Mouse (Mus musculus) left cerebral cortex, postnatal 14 days (tissue): ENCODE measurements at regions not wholly inside any gene's neighbourhood (a gene's known extent, or its start where the extent isn't known, plus 50 kb on each side); places are given as distances from the start of the nearest gene placed in this dataset.

Source experiments
- DNase-seq, 2 experiments: peaks; one replicate each; pipeline ENCODE4 v3.0.0; 2021 to 2022; ENCODE audit warnings: low spot score in 2 of 2, mixed read lengths in 1 of 2
- intact Hi-C: fragments of 180-260 bp; cut with DNase I; formaldehyde crosslinking; loops from one replicate; pipeline ENCODE4 v1.15.1; 2025

DNA sequence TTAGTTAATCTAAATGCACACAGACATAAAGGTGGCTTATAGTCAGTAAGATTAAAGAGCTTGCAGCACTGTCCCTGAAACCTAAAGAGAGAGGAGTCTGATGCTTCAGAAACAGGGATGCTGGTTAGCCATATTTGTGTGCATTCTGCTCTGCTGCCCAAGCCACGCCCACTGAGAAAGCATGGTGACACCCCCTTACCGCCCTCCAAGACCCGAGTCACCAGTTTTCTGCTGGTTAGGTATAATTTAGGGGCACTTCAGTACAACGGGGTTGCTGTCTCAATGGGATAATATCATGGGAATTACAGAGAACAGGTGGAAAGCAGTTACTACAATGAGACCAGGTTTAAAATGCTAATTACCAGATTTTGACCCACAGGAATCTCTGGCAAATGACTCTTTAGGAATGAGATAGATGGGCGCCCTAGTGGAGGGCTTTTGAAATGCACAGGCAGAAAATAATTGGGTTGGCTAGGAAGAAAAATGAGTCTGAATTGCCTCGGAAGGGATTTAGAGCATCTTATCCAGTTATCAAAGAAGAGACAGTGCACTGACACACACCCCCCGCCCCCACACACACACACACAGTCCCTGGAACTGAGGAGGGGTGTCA, 95.1 kb upstream of the 4930583I09Rik start:
- DNase-seq = no peak

DNA sequence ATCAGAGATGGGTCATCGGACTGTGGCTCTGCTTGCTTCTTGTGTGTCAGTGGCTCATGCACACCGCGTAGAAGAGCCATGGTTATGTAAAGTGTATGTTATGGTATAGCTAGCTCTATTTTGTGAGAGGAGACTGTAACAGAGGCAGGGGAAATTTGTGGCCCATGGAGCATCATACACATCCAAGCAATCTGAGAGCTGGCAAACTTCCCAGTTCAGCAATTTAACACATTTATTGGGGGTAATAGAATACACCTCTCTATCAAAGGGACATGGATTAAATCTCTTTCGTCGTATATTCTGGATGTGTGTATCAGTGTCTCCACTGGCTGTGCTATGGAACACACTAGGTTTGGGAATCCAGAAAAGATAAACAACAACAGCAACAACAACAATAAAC, 87.9 kb upstream of the 4930583I09Rik start:
- no peak for DNase-seq
- intact Hi-C loops = no loop called here

More for the DNA sequence above, 95.1 kb upstream of the 4930583I09Rik start:
- intact Hi-C loops = no loop called here

- intact Hi-C loops = no loop called here
- no peak for DNase-seq
Observed at GRCm38 (mm10) chr17:64922235-64922634, 86.4 kb upstream of the 4930583I09Rik start.

DNA sequence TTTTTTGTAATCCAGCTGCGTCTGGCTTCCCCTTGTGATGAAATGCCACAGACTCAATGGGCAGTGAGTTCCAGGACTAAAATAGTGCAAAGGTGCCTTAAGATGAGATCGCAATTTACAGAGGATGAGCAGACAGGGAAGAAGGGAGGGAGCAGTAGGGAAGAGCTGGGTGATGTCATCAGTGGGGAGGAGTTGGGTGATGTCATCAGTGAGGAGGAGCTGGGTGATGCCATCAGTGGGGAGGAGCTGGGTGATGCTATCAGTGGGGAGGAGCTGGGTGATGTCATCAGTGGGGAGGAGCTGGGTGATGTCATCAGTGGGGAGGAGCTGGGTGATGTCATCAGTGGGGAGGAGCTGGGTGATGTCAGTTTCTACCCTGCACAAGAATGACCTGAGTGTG, 84.4 kb upstream of the 4930583I09Rik start:
- no peak for DNase-seq
- intact Hi-C loops = no loop called here

GRCm38 (mm10) chr17:64917830-64918229, 82.0 kb upstream of the 4930583I09Rik start:
- intact Hi-C loops = no loop called here
- DNase-seq = no peak

- DNase-seq = no peak
- intact Hi-C loops = no loop called here
Observed at GRCm38 (mm10) chr17:64916657-64917056, 80.8 kb upstream of the 4930583I09Rik start.

- DNase-seq = no peak
- intact Hi-C loops = no loop called here
Observed at GRCm38 (mm10) chr17:64915708-64916107, 79.8 kb upstream of the 4930583I09Rik start.

- intact Hi-C loops = no loop called here
- no peak for DNase-seq
Observed at GRCm38 (mm10) chr17:64915025-64915424, 79.2 kb upstream of the 4930583I09Rik start.

- no peak for DNase-seq
- intact Hi-C loops = no loop called here
Observed at GRCm38 (mm10) chr17:64914302-64914701, 78.4 kb upstream of the 4930583I09Rik start.

- intact Hi-C loops = no loop called here
- DNase-seq = no peak
Observed at GRCm38 (mm10) chr17:64908671-64909070, 72.8 kb upstream of the 4930583I09Rik start.

DNA sequence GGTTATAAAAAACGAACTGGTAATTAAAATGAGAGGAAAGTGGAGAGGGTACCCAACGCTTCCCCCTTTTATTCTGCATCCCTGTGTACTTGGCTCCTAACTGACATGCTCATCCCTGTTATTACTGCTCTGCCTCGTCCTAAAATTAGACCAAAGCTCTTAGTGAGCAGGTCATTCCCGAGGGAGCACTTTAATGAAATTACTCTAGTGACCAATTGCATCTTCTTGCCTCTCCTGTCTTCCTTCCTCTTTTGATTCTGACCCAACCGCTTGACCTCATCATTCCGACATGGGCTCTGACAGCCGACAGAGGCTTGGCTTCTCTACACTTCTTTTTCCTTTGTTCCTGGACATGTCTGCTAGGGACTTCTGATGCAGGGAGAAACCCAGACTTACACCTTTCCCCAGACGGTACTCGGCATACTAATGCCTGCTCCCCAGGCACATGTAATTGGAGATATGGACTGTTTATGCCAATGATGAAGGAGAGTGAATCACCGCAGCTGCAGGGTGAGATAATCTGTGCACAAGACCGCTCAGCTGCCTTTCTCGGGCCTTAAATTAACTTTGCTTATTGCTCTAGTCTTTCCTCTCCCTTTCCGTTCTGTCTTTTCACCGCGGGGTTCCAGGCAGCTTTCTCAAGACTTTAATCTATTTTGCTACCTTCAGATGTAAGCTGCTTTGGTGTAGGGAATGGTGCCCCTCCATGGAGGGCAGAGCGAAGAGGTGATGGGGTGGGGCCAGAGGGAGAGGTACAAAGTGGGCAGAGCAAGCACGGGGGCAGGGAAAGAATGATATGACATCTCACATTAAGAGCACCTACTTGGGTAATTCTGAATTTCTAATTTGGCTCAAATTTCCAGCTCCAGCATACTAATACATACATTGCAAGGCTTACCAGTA, 66.1 kb upstream of the 4930583I09Rik start:
- intact Hi-C loops = no loop called here
- DNase-seq = no peak

DNA sequence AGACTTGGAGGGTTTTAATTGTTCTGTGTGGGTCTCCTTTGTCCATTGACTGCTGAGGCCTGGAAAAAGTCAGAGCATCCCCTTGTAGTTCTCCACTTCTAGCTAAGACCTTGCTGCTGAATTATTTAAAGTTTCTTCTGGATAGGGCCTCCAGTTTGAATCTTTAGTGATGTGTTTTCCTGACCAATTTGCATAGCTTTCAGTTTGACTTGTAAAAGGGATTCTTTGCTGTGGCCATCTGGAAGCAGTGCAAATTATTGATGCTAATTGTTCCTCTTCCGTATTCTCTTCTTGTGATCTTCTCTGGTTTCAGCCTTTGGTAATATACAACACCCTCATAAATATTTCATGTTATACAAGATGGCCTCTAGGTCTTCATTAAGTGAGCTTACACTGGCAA, 61.6 kb upstream of the 4930583I09Rik start:
- no peak for DNase-seq
- intact Hi-C loops = no loop called here

GRCm38 (mm10) chr17:64895886-64896285, 60.0 kb upstream of the 4930583I09Rik start:
- intact Hi-C loops = no loop called here
- DNase-seq = no peak

DNA sequence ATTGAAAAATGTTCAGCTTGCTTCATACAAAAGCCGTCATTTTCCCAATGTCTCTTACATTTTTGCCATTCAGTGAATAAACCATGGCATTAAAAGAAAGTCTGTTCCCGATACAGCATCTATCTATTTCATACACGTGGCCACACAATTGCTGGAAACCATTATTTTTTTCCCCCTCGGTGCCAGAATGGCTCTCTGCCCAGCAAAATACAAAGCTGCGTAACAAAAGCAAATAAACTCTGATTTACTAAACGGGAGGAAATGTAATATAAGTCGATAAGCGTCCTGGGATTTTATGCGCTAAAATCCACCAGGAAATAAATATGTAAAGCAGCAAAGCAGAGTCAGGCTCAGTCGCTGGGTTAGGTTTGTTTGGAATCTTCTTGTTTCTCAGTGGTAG, 59.6 kb upstream of the 4930583I09Rik start:
- no peak for DNase-seq
- intact Hi-C loops = no loop called here

DNA sequence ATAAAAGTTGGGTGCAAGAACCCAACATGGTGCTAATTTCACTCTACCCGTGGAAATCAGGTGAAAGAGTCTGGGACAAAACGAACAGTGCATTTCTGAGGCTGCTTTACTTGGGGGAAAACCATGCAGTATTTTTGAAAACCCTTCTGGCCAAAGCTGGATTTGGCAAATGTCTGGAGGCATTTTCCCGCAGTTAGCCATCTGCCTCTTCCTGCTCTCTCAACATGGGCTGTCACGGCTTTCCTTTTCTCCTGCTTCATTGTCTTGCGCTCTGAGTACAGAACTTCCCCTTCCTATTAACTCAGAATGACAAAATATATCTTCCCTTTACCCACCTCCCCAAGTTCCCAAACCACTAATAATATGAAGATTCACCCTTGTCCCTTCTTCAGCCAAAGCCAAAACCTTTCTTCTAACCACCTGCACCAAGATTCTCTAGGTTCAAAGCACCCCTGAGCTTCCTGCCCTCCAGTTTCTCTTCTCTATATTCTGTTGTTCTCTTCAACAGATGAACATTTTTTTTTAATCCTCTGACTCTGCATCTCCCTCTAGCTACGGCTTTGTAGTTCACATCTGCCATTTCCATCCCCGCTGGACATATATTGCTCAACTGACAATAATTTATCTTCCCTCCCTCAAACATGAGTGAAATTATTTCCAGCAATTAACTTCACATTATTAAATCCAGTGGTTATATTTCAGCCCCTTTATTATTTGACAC, 57.5 kb upstream of the 4930583I09Rik start:
- no peak for DNase-seq
- intact Hi-C loops = no loop called here
